Mouse (Mus musculus) heart, adult 9 months (tissue): ENCODE measurements around the gene Vps53.
"Not testable (repeated sequence)": the region's sequence is repeated elsewhere in the genome, so short reads cannot be mapped to it uniquely, and the experiment has no call there.

ENCODE experiments used
- DNase-seq, 2 experiments: peaks; one replicate each; pipeline ENCODE4 v3.0.0; 2022; ENCODE audit warnings: low spot score in 2 of 2

Gene Vps53

GRCm38 (mm10) chr11:76179495-76180145 is at the start of gene Vps53, which contains the start of gene Fam57a:
TSS of gene Vps53 (minus strand) at chr11:76179647.
TSS of gene Fam57a (plus strand) at chr11:76179671.
- DNase-seq: peak; percentile 85 to 88

- DNase-seq: no peak
Measured at GRCm38 (mm10) chr11:76225051-76225450, 45.6 kb upstream of the Vps53 start.

- no peak for DNase-seq
Measured at GRCm38 (mm10) chr11:76224631-76225030, 45.2 kb upstream of the Vps53 start.

GRCm38 (mm10) chr11:76217390-76217800 is 37.9 kb upstream of the Vps53 start, which contains the start of the genes Dbil5 and Gemin4:
TSS of gene Dbil5 (plus strand) at chr11:76217608.
TSS of gene Gemin4 (minus strand) at chr11:76217664.
- DNase-seq: peak; percentile 95 to 96

GRCm38 (mm10) chr11:76216681-76217389 is 37.4 kb upstream of the Vps53 start:
- DNase-seq: peak; percentile 24 to 45

GRCm38 (mm10) chr11:76216049-76216540 is 36.6 kb upstream of the Vps53 start:
- DNase-seq: no peak

GRCm38 (mm10) chr11:76215011-76215410 is 35.6 kb upstream of the Vps53 start:
- no peak for DNase-seq

GRCm38 (mm10) chr11:76213841-76214240 is 34.4 kb upstream of the Vps53 start:
- DNase-seq: no peak

GRCm38 (mm10) chr11:76211595-76211994 is 32.1 kb upstream of the Vps53 start:
- DNase-seq: not testable (repeated sequence)

GRCm38 (mm10) chr11:76210228-76210985 is 31.0 kb upstream of the Vps53 start:
- DNase-seq: no peak

GRCm38 (mm10) chr11:76206793-76207192 is 27.3 kb upstream of the Vps53 start:
- no peak for DNase-seq

GRCm38 (mm10) chr11:76201761-76202674 is 22.6 kb upstream of the Vps53 start:
- DNase-seq: peak; percentile 91 to 92

- DNase-seq: no peak
Measured at GRCm38 (mm10) chr11:76196977-76197469, 17.6 kb upstream of the Vps53 start.

GRCm38 (mm10) chr11:76196275-76196976 is 17.0 kb upstream of the Vps53 start:
- no peak for DNase-seq

- no peak for DNase-seq
Measured at GRCm38 (mm10) chr11:76186908-76187307, 7.5 kb upstream of the Vps53 start.

GRCm38 (mm10) chr11:76183745-76184144 is 4.3 kb upstream of the Vps53 start:
- DNase-seq: no peak

GRCm38 (mm10) chr11:76180146-76180540 is 696 bp upstream of the Vps53 start:
- DNase-seq: no peak

- DNase-seq: peak in 1 of 2 experiments; percentile 2
Measured at GRCm38 (mm10) chr11:76178726-76179494, 537 bp downstream of the Vps53 start.

- DNase-seq: no peak
Measured at GRCm38 (mm10) chr11:76170207-76170606, 9.2 kb downstream of the Vps53 start.
